Mouse (Mus musculus): Measurements from ENCODE around the gene Itpr3.

Itpr3 gene

DNA sequence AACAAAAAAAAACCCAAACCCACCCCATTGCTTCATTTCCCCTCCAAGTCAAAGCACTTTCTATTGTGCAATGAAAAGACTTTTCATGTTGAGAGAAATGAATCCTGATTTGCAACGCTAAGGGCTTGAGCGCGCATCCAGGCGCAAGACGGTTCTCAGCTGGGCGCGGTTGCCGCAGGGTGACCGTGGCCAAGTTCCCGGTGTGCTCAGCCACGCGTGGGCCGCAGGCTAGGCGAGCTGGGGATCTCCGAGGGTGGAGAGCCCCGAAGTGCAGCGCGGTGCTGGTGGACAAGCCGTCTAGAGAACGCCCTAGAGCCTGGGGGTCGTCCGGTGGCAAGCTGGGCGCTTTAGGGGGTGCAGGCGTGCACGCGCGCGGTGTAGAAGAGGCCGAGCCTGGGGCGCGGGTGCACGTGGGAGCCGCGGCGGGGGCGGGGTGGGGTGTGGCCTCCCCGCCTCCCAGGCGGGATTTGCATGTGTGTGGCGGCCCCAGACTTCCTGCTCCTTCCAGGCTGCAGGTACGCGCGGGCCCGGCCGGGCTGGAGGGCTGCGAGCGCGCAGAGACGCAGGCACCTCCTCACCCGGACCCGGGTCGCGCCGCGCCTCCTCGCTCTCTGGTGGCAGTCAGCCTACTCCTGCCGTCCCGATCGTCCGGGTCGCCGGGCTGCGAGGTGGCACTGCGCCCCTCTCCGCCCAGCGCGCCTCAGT is at the start of gene Itpr3:
Gene Itpr3, plus strand, starts transcription at position 493 of the 705 bp plus-strand sequence.
- no peak for DNase-seq (ENCODE audit: low read depth, low spot score)

- no peak for DNase-seq (ENCODE audit: low read depth, low spot score)
These were observed 48.8 kb upstream of the Itpr3 start for GRCm38 (mm10) chr17:27008277-27008676.

DNA sequence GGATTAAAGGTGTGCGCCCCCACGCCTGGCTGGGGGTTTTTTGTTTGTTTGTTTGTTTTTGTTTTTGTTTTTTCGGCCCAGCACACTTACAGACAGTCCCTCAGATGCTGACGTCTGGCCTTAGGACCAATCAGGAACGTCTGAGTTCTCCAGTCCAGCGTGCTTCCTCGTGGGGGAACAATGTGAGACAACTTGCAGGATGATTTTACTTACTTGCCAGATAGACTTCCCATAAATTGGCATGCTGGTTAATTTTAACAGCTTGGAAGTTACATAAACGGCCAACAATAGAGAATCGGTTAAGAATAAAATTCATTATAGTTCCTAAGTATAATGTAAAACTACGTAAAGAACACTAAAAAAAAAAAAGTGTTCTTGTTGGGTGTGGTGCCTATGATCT is 45.9 kb upstream of the Itpr3 start:
- DNase-seq (ENCODE audit: low read depth, low spot score): no peak

- no peak for DNase-seq (ENCODE audit: low read depth, low spot score)
These were observed 45.0 kb upstream of the Itpr3 start for GRCm38 (mm10) chr17:27011998-27012672.

- DNase-seq (ENCODE audit: low read depth, low spot score): no peak
These were observed 44.2 kb upstream of the Itpr3 start for GRCm38 (mm10) chr17:27012909-27013308.

- peak; percentile 69 for DNase-seq (ENCODE audit: low read depth, low spot score)
These were observed 39.3 kb upstream of the Itpr3 start for GRCm38 (mm10) chr17:27017564-27018499.

DNA sequence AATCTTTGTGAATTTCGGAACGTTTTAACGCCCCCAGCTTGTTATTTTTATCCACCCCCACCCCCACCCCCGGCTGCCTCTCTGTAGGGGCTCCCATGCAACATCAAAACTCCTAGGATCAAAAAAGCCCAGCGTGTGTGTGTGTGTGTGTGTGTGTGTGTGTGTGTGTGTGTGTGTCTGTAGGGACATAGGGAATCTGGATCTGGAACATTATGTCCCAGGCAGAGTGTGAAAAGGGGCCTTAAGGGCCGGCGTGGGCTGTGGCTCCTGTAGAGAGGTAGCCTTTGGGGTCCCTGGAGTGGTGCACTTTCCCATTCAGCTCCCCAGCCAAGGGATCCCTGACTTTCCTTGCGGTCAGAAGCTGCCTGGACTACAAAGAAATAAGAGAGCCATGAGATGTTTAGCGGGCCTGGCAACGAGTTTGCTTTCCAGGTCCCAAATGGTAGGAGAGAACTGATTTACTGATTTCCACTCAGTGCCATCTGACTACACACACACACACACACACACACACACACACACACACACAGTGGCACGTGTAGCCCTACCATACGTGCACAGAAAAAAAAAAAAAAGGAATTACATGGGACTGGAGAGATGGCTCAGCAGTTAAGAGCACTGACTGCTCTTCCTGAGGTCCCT is 38.4 kb upstream of the Itpr3 start:
- no peak for DNase-seq (ENCODE audit: low read depth, low spot score)

- no peak for DNase-seq (ENCODE audit: low read depth, low spot score)
These were observed 36.0 kb upstream of the Itpr3 start for GRCm38 (mm10) chr17:27021076-27021475.

DNA sequence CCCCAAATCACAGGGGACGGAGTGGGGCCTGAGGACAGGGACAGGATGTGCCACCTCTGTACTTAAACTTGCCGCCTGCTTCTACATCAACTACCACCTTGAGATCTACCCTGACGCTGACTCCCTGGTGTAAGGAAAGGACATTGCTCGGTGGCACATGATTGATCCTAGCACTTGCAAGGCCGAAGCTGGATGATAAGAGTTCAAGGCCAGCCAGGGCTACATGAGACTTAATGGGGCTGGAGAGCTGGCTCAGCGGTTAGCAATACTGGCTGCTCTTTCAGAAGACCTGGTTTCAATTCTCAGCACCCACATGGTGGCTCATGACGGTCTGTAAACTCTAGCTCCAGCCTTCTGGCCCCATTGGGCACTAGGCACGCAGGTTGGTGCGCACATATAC is 35.4 kb upstream of the Itpr3 start:
- DNase-seq (ENCODE audit: low read depth, low spot score): no peak

- no peak for DNase-seq (ENCODE audit: low read depth, low spot score)
These were observed 33.8 kb upstream of the Itpr3 start for GRCm38 (mm10) chr17:27023342-27023741.

DNA sequence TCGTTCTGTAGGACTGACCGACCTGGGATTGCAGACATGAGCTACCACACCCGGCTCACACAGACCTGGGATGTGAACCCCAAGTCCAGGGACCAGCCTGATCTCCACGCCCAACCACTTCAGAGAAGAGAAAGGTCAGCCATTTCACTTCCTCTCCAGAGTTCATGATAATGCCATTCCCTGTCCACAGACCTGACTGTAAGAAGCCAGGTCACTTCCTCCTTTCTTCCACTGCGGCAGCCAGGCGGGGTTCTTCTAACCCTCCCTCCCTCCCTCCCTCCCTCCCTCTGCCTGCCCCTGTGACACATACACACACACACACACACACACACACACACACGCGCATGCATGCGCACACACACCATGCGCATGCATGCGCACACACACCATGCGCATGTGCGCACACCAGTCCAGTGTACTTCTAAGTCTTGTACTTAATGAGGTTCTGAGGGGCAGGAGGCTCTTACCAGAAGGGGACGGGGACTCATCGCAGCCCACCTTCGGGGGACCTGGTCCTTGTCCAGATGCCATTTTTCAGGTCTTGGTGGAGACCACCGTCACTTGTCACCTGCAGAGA is 31.7 kb upstream of the Itpr3 start:
- no peak for DNase-seq (ENCODE audit: low read depth, low spot score)

- no peak for DNase-seq (ENCODE audit: low read depth, low spot score)
These were observed 31.2 kb upstream of the Itpr3 start for GRCm38 (mm10) chr17:27025951-27026350.

DNA sequence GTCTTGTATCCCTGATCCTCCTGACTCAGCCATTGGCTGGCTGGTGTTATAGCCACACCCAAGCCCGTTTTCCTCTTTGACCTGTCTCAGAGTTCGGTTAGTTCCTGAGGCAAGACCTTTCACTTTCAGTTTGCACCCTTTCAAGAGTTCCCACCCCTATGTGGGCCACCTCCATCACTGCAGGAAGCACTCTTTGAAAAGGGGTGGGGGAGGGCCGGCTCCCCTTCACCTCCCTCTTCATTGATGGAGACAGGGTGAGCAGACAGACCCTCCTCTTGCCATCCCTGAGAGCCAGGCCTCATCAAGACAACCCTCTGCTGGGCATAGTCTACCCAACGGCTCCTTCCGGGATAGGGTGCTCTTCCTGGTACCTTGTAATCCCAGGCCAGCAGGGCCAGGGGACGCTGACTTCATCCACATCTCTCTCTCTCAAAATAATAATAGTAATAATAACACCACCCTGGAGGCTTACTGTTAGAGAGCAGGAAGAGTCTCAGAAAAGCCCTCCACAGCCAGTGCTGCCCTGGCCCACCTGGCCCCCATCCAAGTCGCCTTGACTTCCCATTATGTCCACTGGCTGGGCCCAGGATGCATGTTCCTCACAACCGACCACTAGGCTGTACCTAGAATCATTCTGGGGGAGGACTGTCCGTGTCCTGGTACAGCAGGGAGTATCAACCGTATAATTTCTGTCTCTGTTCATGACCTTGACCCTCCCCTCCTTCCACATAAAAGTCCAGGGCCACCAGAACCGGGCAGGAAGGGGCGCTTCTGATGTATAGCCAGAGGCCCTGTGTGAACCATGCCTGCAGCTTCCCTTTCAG is 29.4 kb upstream of the Itpr3 start:
- DNase-seq (ENCODE audit: low read depth, low spot score): no peak

DNA sequence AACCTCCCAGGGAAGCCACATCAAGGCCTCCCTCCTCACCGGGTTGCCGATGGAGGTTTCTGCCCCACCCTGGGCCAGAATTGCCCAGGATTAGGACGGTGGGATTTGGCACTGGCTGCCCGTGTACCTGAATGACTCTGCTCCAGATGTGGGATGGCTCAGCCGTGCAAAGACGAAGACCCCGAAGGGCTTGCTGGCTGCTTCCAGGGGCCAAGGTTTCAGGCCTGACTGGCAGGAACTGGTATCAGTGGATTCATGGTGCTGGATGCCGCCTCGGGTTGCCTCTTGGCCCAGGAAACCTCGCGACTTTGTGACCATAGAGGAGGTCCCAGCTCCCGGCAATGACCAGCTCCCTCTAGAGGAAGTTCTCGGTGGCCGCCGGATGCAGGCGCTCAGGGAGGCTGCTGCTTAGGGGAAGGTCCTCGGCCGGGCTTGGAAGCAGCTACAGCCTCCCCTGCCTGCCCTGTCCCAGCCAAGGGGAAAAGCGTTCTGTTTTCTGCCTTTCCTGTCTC is 28.8 kb upstream of the Itpr3 start:
- peak; percentile 61 for DNase-seq (ENCODE audit: low read depth, low spot score)

DNA sequence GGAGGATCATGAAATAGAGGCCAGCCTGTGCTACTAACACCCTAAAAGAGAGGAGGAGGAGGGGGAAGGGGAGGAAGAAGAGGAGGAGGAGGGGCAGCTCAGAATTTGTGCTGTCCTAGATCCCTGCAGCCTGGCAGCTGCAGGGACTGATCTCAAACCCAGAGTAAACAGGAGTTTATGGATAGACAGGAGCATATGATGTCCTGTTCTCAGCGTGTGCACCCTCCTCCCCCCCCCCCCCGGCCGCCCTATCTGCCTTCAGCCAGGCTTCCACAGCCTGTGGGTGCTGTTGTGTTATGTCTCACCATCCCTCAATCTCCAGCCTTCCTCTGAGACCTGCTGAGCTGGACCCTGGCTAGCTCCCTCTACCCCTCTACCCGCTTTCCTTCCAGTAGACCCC is 28.2 kb upstream of the Itpr3 start, which contains the start of gene Bak1:
Gene Bak1, minus strand, starts transcription at position 101 of the 400 bp plus-strand sequence.
- DNase-seq (ENCODE audit: low read depth, low spot score): no peak

- DNase-seq (ENCODE audit: low read depth, low spot score): no peak
These were observed 27.7 kb upstream of the Itpr3 start for GRCm38 (mm10) chr17:27029431-27029830.

GRCm38 (mm10) chr17:27030896-27031295 is 26.2 kb upstream of the Itpr3 start:
- no peak for DNase-seq (ENCODE audit: low read depth, low spot score)

DNA sequence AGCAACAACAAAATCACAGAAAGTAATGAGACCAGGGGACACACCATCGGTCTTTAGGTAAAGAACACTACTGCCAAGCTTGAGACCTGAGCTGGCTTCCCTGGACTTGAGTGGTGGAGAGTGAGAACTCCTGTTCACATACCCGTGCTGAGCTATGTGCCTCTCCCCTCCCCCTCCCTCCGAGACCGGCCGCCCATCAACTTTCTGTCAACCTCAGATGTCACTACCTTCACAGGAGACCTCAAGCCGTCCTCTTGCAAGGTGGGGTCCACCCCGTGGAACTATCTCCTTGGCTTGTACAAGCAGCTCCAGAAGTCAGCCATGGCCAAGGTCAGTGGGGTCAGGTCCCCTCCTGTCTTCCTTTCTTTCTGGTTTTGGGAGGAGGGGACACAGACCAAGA is 24.8 kb upstream of the Itpr3 start:
- no peak for DNase-seq (ENCODE audit: low read depth, low spot score)

DNA sequence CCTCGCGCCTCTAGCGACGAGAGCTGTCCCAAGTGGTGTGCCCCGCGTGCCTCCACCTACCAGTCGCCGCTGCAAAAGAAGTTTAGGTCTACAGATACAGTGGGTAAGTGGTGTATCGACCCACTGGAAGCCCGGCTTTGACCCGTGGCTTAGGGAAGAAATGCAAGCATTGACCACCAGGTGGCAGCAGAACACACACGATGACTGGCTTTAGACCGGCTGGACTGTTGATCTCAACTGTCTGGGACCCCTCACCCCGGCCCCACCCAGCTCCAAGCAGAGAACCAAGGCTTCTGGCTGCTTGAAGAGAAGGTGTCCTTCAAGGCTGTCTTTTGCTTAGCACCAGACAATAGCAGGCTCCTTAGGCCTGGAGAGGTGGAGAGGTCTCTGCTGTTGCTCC is 24.2 kb upstream of the Itpr3 start:
- DNase-seq (ENCODE audit: low read depth, low spot score): peak; percentile 55

- DNase-seq (ENCODE audit: low read depth, low spot score): no peak
These were observed 20.6 kb upstream of the Itpr3 start for GRCm38 (mm10) chr17:27036465-27036864.
